Mouse (Mus musculus): ENCODE data around the gene Nrp2.

The Nrp2 gene

DNA sequence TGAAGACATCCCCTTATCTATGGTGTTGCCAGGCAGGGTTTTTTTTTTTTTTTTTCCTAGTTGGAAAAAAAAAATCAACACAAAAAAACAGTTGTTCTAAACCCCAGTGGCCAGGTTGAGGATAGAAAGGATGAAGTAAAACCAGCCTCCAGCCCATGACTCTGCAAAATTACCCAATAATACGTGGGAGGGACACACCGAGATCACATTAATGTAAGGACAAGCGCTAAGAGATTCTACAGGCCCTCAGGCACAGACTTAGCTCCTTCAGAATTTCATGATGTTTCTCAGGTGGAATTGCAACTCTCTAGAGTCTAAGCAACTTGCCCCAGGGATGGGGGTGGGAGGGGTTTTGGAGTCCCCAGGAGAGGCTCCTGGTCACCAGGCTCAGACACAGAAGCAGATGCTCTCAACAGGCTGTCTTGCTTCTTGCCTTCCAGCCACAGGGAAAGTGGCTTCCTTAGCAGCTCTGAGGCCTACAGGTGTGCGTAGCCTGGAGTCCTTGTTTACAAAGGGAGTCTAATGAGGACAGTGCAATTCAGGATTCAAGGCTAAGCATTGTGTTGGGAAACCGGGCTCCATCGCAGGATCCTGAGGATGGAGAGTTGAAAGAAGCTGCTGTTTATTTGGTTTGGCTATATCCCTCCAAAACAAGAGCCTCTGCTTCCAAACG is 49.7 kb downstream of the Nrp2 start:
- no peak for DNase-seq

DNA sequence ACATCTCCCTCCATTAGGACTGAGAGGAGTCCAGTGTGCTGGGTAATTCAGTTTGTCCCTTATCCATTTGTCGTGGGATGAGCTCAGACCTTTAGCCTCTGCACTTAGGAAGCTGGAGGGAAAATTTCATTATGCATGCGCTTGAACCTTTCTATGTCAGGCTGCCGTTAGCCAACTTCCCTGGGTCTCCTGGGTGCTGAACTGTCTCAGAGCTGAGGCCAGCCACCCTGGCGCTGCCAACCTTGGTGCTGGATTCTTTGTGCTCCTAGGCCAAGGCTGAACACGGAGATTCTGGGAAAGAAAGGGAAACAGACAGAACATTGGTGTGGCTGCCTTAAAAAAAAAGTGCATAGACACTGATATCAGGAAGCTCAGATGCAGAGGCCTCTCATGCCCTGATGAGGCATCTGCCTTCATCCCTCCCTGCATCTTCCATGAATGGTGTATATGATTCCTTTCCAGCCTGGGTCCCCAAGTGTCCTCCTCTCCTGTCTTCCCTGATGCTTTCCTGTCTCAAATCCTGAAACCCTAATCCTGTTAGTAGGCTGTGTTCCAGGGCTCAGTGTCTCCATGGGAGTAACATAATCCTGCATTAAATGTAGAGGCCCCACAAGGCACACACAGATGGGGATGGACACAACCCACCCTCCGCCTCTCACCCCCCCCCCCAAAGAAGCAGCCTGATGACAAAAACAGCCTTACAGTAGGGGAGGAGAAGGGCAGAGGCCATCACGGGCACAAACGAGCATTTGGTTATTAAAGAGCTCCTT is 51.2 kb downstream of the Nrp2 start:
- DNase-seq = peak; percentile 71

DNA sequence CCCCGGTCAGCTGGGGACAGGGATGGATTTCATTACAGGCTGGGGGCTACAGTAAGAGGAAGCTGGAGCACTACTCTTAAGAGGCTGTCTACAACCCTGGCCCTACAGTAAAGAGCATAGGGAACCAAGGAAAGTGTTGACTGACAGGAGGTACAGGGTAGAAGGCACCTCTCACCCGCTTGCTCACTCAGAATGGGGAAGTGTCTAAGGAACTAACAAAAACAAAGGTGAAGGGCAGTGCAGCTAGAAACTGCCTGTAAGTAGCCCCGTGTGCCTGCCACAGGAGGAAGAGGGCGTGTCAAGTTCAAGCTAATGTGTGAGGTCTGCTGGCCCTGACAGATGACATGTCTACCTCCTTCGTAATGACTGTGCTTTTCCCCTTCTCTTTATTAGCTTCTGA is 57.0 kb downstream of the Nrp2 start:
- no peak for DNase-seq

DNA sequence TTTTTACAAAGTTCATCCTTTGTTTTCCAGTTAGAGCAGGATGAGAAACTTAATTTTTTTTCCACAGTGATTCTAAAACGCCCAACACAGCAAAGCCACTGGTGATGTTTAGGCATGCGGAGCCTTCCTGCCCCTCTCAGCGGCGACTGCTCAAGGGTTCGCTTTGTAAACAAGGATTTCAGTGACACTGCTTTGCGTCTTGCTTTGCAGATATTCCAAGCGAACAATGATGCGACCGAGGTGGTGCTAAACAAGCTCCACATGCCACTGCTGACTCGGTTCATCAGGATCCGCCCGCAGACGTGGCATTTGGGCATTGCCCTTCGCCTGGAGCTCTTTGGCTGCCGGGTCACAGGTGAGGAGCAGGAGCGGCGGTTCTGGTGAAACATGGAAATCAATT is 57.5 kb downstream of the Nrp2 start:
- DNase-seq = no peak

DNA sequence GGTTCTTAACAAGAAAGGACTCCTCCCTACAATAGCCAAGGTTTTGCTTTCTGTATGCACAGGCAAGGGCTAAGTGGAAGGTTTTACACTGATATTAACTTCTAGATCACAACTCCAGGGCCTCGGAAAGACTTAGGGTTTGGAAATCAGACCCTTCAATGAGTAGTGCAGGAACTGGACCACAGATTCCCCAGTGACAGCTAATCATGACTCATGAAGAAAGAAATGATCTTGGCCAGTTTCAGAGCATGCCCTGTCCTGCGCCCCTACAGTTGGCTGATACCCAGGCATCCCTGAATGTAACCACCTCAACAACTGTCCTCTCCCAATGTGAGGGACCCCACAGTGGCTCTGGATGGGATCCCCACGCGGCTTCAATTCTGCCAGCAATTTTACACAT is 60.7 kb downstream of the Nrp2 start:
- no peak for DNase-seq

DNA sequence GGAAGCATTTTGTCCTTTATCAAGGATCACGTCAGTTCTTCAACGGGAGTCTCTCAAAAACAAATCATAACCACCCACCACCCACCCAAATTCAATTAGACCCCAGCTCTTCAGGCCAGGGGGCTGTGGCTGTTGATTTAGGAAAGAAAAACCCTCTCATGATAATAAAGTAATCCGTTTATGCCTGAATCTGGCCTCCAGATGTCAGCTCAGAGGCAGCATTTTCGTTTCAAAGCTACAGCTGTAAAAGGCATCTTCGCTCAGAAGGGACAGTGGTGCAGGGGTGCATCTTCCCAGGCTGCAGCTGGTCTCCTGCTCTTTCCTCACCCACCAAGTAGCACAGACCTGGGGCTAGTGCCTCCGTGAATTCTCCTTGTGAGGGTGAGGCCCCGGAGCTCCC is 62.1 kb downstream of the Nrp2 start:
- no peak for DNase-seq

DNA sequence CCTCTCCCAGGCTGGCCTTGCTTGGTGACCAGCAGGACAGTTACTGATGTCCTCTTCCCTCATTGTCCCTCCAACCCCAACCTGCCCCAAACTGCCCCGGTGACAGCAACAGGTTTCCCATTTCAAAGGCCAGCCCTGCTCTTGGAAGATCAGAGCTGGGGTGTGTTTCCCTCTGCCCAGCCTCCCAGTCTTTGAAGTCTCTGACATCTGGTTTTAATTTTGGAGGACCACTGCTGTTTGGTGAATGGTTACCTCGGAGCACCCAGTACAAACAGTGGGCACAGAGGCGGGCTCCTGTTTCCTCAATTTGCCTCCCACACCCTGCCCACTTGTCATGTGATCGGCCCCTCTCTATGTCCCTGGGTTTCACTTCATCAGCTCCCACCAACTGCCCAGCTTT is 63.7 kb downstream of the Nrp2 start:
- DNase-seq = no peak

DNA sequence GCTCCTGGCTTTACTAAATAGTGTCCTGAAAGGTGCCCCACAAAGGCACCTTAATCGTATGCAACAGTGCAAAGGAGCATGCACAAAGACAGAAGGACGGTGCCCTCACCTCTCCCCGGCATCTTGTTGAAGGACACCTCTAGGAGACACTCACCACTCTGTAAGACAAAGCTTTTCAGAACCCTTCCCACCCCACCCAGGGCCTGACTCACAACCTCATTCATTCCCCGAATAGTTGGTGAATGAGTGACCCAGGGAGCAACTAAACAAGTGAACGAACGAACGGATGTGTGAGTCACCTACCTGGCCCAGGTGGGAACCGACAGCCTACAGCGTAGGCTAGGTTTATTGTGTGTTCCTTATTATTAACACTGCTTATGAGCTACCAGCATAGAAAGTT is 64.5 kb downstream of the Nrp2 start:
- no peak for DNase-seq

DNA sequence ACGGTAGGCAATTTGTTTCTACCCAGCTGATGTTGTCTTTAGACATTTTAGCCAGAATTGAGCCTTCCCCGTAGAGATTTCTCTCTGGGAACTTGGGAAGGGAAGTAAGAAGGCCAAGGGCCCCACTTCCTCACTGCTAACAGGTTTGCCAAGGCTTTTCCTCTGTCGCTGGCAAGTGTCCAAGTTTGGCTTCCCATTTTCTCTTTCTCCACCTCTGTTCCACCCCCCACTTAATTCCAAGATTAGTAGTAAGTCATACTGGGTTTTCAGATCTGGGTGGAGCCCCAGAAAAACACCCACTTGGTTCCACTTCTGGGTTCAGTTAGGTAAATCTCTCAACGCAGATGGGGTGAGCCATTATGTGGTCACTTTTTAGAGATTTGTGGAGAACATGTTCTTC is 67.5 kb downstream of the Nrp2 start:
- no peak for DNase-seq

DNA sequence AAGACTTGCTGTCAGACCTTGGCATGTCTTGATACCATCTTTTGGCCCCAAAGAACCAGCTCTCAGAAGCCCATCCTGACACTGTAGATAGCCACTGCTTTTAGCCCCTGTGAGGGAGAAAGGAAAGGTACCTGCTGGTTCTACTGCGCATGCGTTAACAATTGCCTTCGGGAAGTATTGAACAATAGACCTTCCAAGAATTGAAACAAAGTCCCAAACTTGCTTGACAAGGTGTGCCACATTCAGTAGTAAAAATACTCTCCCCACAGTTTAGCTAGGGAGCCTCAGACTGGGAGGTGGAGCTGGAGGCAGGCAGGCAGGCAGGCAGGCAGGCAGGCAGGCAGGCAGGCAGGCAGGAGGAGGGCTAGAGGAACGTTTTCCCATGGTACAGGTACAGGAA is 69.3 kb downstream of the Nrp2 start:
- no peak for DNase-seq

DNA sequence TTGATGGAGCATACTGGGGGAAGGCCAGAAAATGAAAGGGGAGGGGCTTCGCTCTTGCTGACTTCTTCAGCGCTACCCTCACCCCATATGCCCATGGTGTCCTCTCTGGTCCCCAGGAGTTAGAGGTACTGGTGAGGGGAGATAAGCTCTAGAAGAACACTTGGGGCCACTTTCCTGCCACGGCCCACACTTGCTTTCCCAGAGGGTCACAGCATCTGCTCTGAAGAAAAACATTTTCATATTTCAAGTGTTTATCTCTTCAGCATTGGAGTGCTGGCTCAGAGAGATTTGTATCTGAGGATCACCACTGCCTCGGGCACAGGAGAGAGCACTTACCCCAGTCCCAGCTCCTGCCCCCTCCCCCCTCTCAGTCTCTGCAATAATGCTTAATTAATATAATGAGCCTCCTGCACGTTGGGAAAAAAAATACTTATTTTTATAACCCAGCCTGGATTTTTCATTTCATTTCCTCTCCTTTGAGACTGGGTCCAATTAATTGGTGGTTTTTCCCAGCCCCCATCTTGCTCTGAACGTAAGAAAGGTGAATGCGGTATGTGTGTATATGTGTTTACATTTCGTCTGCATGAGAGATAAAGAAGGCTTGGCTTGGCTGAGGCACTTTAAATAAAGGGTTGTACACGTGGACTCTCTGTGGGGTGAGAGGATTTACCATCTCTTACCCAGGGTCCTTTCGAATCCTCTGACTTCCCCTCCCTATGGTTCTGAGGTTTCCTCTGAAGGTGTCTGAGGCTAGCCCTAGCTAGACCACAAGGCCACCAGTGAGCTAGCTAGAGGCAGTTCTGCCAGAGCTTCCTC is 70.2 kb downstream of the Nrp2 start:
- no peak for DNase-seq

DNA sequence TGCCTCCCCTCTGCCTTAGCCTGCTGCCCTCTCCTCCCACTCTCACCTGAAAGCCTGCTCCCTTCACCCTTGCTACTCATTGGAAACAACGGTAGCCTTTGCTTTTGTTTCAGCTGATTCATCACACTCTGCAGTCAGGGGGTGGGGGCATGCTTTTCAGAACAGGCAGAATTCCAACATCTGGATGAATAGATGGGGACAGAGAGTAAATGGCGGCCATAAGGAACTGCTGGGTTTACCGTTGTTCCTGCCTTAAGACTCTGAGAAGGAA is 70.8 kb downstream of the Nrp2 start:
- DNase-seq = no peak

DNA sequence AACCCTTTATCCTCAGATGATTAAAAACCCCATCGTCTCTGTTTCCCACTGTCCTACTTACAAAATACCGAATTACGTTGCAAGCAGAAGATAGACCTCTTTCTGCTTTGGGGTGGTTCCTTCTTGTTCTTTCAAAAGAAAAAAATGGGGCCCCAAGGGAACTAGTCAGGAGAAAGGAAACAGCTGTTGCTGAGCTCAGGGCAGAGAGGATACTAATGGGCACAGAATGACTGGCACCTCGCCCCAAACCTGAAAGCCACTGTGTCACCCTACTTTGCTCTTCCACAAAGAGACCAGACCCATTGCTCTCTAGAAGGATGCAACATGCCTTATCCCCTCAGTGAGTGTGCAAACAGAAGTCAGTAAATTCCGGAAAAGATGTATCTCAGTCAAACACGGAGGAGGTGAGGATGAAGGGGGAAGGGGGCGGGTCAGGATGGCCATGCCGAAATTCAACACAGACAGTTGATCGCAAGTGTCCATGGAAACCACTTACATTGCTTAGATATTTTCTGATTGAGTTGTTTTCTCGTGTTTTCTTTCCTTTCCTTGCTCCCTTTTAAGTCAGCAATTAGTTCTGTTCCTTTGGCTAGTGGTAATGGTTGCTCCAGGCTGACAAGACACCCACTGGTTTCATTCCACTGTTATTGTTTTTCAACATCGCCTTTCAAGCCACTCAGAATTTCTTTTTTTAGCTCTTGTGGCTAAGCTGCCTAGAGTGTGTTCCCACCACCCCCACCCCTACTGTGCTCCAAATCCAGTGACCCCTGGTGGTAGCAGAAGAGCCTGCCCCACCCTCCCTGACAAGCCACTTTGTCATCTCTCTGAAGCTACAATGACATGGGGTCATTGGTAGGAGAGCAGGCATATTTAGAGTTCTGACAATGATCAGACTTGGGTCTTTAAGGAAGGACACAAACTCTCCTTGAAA is 71.5 kb downstream of the Nrp2 start:
- DNase-seq = no peak

DNA sequence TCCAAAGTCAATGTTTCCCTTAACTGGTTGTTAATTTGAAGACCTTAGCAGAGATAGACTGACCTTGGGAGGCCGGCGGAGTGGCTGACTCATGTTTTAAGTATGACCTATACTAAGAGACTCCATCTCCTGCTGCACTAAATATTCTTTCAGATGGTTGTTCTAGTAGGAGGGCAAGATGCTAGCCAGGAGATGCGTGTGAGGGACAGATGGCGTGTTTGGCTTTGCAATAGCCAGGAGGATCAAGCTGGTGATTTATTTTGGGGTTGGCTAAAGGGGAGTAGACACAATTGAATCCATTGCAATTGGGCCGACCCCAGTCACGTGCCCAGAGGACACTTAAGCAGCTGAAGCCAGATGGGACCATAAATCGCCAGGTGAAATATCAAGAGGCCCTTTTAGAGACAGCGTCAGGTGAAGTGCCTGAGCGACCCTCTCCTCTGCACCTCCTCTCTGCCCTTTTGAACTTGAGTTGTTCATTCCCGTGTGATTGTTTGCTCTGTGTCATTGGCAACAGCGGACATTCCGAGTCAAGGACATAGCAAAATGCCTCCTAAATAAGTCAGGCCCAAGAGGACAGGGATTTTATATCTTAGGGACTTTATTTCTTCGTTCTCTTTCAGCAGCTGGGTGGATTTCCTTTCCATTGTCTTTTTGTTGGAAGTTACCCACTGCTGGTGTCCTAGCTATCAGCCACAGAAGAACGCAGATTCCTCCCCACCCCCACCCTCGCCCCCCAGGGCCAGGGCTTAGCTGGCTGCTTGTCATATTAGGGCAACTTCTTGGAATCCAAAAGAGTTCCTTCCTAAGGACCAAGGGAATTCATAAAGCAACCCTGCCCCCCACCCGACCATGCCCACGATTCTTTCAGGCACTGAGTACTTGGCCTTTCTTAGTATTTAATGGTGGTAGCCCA is 74.5 kb downstream of the Nrp2 start:
- DNase-seq = no peak

DNA sequence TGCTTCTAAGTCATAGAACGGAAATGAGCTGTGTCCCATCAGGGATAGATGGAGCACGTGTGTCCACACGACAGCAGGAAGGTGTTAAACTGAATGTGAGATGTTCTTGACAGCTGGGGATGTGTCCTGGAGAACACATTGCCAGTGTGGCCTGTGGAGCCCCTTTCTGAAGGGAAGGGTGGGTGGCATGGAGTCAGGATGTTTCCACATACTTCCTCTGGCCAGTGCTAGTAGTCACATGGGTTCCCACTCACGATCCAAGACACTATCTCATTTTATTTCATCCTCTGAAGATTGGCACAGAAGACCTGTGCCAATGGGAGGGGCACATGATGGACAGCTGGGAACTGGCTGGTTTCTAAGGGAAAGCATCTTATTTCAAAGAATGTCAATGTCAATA is 75.8 kb downstream of the Nrp2 start:
- DNase-seq = no peak

DNA sequence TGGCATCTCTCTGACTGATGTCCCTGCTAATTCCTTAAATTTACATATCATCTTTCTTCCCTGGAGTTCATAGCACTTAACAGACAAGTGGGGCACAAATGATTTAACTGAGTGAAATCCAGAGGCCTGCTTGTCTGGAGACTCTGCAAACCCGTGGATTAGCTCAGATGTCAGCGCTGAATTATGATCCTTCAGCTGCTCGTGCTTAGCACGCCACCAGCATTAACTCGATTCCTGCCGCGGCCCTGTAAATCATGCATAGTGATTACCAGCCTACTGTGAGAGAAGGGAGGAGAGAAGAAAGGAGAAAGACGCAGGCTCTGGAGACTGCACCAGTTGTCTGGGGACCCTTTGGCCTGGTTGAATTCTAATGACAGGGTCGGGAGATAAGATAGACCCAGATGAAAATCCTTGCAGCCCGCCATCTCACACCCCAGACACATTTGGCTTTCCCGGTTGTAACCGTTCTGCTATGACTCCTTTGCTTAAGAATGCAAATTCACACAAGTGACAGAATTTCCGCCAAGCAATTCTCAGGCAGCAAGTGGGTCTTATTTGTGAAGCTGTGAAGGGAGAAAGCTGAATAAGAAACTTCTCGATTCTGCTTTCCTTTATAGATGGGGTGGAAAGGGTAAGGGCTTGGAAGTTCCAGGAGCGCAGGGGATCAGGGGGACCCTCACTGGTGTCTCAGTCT is 77.1 kb downstream of the Nrp2 start:
- DNase-seq = peak; percentile 56

DNA sequence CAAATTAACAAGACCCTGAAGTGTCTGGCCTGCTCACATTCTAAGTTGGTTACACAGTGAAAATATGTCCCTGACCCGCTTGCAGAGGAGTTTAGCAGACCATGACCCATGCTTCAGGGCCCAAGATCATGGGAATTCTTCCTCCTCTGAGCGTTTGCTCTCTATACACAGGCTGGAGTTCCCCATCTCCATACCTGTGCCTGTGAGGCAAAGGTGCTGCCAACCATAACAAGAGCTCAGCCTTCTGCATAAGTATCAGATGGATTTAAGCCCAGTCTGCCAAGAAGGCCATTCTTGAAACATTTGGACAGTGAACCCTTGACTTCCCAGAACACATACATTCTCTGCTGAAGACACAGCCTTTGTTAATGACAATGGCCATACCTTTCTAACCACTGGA is 79.1 kb downstream of the Nrp2 start:
- no peak for DNase-seq

DNA sequence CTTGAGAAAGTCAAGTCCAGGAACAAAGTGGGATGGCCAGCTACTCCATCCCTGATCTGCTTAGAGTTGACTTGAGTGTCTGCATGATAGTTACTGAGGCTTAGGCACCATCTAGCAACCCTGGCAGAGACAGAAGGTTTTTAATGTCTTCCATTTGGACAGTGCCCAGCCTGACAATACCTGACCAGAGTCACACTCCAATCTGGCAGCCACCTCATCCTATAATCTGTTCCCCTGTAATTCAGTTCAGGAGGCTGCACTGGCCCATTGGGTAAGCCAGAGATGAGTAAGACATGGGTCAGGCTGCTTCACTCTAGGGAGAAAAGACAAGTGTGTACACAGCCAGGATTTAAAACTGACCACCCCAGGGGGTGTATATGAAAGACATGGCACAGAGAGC is 79.5 kb downstream of the Nrp2 start:
- no peak for DNase-seq

DNA sequence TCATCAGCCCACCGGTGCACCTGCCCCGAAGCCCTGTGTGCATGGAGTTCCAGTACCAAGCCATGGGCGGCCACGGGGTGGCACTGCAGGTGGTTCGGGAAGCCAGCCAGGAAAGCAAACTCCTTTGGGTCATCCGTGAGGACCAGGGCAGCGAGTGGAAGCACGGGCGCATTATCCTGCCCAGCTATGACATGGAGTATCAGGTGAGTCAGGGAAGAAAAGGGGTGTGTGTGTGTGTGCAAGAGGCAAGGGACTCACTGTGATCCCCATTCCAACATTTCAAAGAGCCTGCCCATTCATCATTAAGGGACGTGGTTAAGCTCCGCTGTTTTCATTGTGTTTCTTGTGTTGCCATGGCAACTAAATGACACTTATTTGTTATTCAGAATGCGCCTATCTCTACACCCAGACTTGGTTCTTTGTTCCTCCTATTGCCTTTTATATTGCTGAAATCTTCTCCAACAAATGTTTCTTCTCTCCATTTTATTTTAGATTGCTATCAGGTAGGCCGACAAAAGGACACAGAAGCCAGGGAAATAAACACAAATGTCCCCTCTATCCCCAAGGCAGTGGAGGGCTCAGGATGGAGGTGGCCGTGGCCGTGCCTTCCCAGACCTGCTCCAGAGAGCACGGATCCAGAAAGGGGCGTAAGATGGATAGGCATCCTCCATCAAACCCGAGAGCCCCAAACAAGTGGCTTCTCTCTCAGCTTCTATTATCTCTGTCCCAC is 80.4 kb downstream of the Nrp2 start:
- peak; percentile 24 for DNase-seq

DNA sequence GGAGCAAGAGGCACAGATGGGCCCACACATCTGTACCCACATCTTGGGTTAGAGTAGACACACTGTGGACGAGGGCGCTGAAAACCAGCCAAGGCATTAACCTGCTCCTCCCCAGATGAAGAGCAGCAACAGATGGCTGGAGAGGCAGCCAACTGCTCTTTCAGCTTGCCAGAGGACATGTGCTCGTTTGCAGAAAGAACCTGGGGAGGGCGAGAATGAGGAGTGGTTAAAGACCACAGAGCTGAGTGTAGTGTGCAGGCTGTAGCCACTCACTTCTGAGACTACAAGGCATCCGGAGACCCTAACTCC is 81.0 kb downstream of the Nrp2 start:
- DNase-seq = peak; percentile 20

DNA sequence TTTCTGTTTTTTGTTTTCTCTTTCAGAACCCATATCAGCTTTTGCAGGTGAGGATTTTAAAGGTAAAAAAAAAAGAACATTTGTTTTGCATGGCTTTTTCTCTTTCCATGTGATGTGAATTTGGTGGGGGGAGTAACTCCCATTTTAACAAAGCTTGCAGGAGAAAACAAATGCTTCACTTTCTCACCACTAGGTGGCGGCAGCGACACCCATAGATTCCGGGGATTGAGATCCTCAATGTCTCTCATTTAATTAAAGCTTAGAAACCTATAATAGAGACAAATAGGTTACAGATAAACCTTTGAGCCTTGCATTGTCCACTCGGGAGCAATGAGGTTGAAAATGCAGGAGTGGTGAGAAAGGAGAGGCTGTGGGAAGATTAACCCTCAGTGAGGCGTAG is 83.2 kb downstream of the Nrp2 start:
- peak; percentile 75 for DNase-seq

All from retina, postnatal 1 day (tissue).